Mouse (Mus musculus): ENCODE measurements around the gene Barx2.

Barx2 gene

GRCm38 (mm10) chr9:31802641-31803040, 110.6 kb downstream of the Barx2 start:
- no peak for DNase-seq (ENCODE audit: low spot score)

Measured in retina, embryonic 14.5 days (tissue).